Mouse (Mus musculus): ENCODE results near the gene Ggt6.

The Ggt6 gene

GRCm38 (mm10) chr11:72406079-72406675, 29.1 kb upstream of the Ggt6 start:
- DNase-seq (ENCODE audit: low read depth, low spot score), result no peak
- no peaks in the 10 kb centered on the region for H3K36me3 ChIP-seq (ENCODE audit: control insufficient read depth, insufficient read depth, low read length, poor library complexity, severe bottlenecking)
- H3K27me3 ChIP-seq (ENCODE audit: control insufficient read depth, insufficient read depth, low read length, poor library complexity, severe bottlenecking), result no peaks in the 10 kb centered on the region

- Histone ChIP-seq H3K36me3 (ENCODE audit: control insufficient read depth, insufficient read depth, low read length, poor library complexity, severe bottlenecking) (no peaks in the 10 kb centered on the region), H3K27me3 (ENCODE audit: control insufficient read depth, insufficient read depth, low read length, poor library complexity, severe bottlenecking) (no peaks in the 10 kb centered on the region)
- DNase-seq (ENCODE audit: low read depth, low spot score), result no peak
Observed at GRCm38 (mm10) chr11:72407081-72407480, 28.2 kb upstream of the Ggt6 start.

GRCm38 (mm10) chr11:72407574-72407973, 27.8 kb upstream of the Ggt6 start:
- no peak for DNase-seq (ENCODE audit: low read depth, low spot score)
- Histone ChIP-seq H3K36me3 (ENCODE audit: control insufficient read depth, insufficient read depth, low read length, poor library complexity, severe bottlenecking) (no peaks in the 10 kb centered on the region), H3K27me3 (ENCODE audit: control insufficient read depth, insufficient read depth, low read length, poor library complexity, severe bottlenecking) (no peaks in the 10 kb centered on the region)

- Histone ChIP-seq H3K36me3 (ENCODE audit: control insufficient read depth, insufficient read depth, low read length, poor library complexity, severe bottlenecking) (no peaks in the 10 kb centered on the region), H3K27me3 (ENCODE audit: control insufficient read depth, insufficient read depth, low read length, poor library complexity, severe bottlenecking) (no peaks in the 10 kb centered on the region)
- no peak for DNase-seq (ENCODE audit: low read depth, low spot score)
Observed at GRCm38 (mm10) chr11:72408451-72409170, 26.7 kb upstream of the Ggt6 start.

- no peaks in the 10 kb centered on the region for H3K27me3 ChIP-seq (ENCODE audit: control insufficient read depth, insufficient read depth, low read length, poor library complexity, severe bottlenecking)
- no peak for DNase-seq (ENCODE audit: low read depth, low spot score)
- no peaks in the 10 kb centered on the region for H3K36me3 ChIP-seq (ENCODE audit: control insufficient read depth, insufficient read depth, low read length, poor library complexity, severe bottlenecking)
Observed at GRCm38 (mm10) chr11:72409649-72410385, 25.5 kb upstream of the Ggt6 start.

GRCm38 (mm10) chr11:72410521-72411092, 24.7 kb upstream of the Ggt6 start:
- no peaks in the 10 kb centered on the region for H3K27me3 ChIP-seq (ENCODE audit: control insufficient read depth, insufficient read depth, low read length, poor library complexity, severe bottlenecking)
- H3K36me3 ChIP-seq (ENCODE audit: control insufficient read depth, insufficient read depth, low read length, poor library complexity, severe bottlenecking), result no peaks in the 10 kb centered on the region
- peak; percentile 27 for DNase-seq (ENCODE audit: low read depth, low spot score)

GRCm38 (mm10) chr11:72411093-72411921, 24.0 kb upstream of the Ggt6 start, which contains the start of gene Smtnl2:
Smtnl2 (minus strand) TSS chr11:72411713.
- H3K36me3 ChIP-seq (ENCODE audit: control insufficient read depth, insufficient read depth, low read length, poor library complexity, severe bottlenecking), result no peaks in the 10 kb centered on the region
- H3K27me3 ChIP-seq (ENCODE audit: control insufficient read depth, insufficient read depth, low read length, poor library complexity, severe bottlenecking), result no peaks in the 10 kb centered on the region
- peak; percentile 62 for DNase-seq (ENCODE audit: low read depth, low spot score)

GRCm38 (mm10) chr11:72411945-72412344, 23.4 kb upstream of the Ggt6 start:
- H3K27me3 ChIP-seq (ENCODE audit: control insufficient read depth, insufficient read depth, low read length, poor library complexity, severe bottlenecking), result no peaks in the 10 kb centered on the region
- DNase-seq (ENCODE audit: low read depth, low spot score), result no peak

GRCm38 (mm10) chr11:72413016-72413415, 22.3 kb upstream of the Ggt6 start:
- Histone ChIP-seq H3K36me3 (ENCODE audit: control insufficient read depth, insufficient read depth, low read length, poor library complexity, severe bottlenecking) (no peaks in the 10 kb centered on the region), H3K27me3 (ENCODE audit: control insufficient read depth, insufficient read depth, low read length, poor library complexity, severe bottlenecking) (no peaks in the 10 kb centered on the region)
- DNase-seq (ENCODE audit: low read depth, low spot score), result no peak

More at GRCm38 (mm10) chr11:72411945-72412344, 23.4 kb upstream of the Ggt6 start:
- H3K36me3 ChIP-seq (ENCODE audit: control insufficient read depth, insufficient read depth, low read length, poor library complexity, severe bottlenecking), result no peaks in the 10 kb centered on the region

GRCm38 (mm10) chr11:72413601-72414190, 21.6 kb upstream of the Ggt6 start:
- Histone ChIP-seq H3K27me3 (ENCODE audit: control insufficient read depth, insufficient read depth, low read length, poor library complexity, severe bottlenecking) (no peaks in the 10 kb centered on the region), H3K36me3 (ENCODE audit: control insufficient read depth, insufficient read depth, low read length, poor library complexity, severe bottlenecking) (no peaks in the 10 kb centered on the region)
- DNase-seq (ENCODE audit: low read depth, low spot score), result no peak

- DNase-seq (ENCODE audit: low read depth, low spot score), result no peak
- Histone ChIP-seq H3K36me3 (ENCODE audit: control insufficient read depth, insufficient read depth, low read length, poor library complexity, severe bottlenecking) (no peaks in the 10 kb centered on the region), H3K27me3 (ENCODE audit: control insufficient read depth, insufficient read depth, low read length, poor library complexity, severe bottlenecking) (no peaks in the 10 kb centered on the region)
Observed at GRCm38 (mm10) chr11:72415155-72415554, 20.2 kb upstream of the Ggt6 start.

GRCm38 (mm10) chr11:72416666-72417065, 18.7 kb upstream of the Ggt6 start:
- H3K27me3 ChIP-seq (ENCODE audit: control insufficient read depth, insufficient read depth, low read length, poor library complexity, severe bottlenecking), result no peaks in the 10 kb centered on the region
- H3K36me3 ChIP-seq (ENCODE audit: control insufficient read depth, insufficient read depth, low read length, poor library complexity, severe bottlenecking), result no peaks in the 10 kb centered on the region
- no peak for DNase-seq (ENCODE audit: low read depth, low spot score)

- no peaks in the 10 kb centered on the region for H3K36me3 ChIP-seq (ENCODE audit: control insufficient read depth, insufficient read depth, low read length, poor library complexity, severe bottlenecking)
- DNase-seq (ENCODE audit: low read depth, low spot score), result no peak
- H3K27me3 ChIP-seq (ENCODE audit: control insufficient read depth, insufficient read depth, low read length, poor library complexity, severe bottlenecking), result no peaks in the 10 kb centered on the region
Observed at GRCm38 (mm10) chr11:72417376-72417775, 17.9 kb upstream of the Ggt6 start.

- H3K36me3 ChIP-seq (ENCODE audit: control insufficient read depth, insufficient read depth, low read length, poor library complexity, severe bottlenecking), result no peaks in the 10 kb centered on the region
- no peaks in the 10 kb centered on the region for H3K27me3 ChIP-seq (ENCODE audit: control insufficient read depth, insufficient read depth, low read length, poor library complexity, severe bottlenecking)
- no peak for DNase-seq (ENCODE audit: low read depth, low spot score)
Observed at GRCm38 (mm10) chr11:72418227-72418626, 17.1 kb upstream of the Ggt6 start.
